Mouse (Mus musculus): ENCODE data around the gene Gm6370. TPM values are rescaled to one million over a fixed set of nuclear protein-coding genes. Genes with fewer than 3 reads are reported as not detected.
"Not testable (repeated sequence)": the region's sequence is repeated elsewhere in the genome, so short reads cannot be mapped to it uniquely, and the experiment has no call there.

Gm6370 gene
- polyA plus RNA-seq (2021) = not detected

DNA sequence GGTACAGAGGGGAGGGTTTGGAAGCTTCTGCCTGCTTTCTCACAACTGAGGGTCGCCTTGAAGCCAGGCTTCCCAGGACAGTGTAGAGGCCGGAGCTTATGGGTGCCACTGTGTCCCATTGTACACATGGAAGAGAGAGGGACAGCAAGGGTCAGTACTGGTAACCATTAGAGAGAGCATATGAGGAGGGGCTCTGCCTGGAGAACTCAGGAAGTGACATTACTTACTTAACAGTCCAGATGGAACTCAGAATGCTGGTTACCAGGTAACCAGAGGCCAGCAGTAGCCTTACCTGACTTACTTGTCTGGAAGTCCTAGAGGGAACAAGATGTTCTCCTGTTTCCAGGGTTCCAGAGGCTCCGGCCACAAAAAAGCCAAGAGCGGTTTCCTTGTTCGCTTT is at the start of gene Gm6370:
Gm6370 (plus strand) TSS at position 301 of the 400 bp plus-strand sequence.
- in situ Hi-C loops (cut with MboI; ENCODE audit: low pct_unique_long_range_greater_than_20kb); H3K27me3 ChIP-seq; DNase-seq (ENCODE audit: low read depth, low spot score); ATAC-seq; CTCF ChIA-PET; POLR2A ChIA-PET: not testable (repeated sequence)

- in situ Hi-C loops (cut with MboI; ENCODE audit: low pct_unique_long_range_greater_than_20kb) = no loop called here
- ATAC-seq = no peak
- DNase-seq (ENCODE audit: low read depth, low spot score) = no peak
- POLR2A ChIA-PET = no interaction called here
- CTCF ChIA-PET = no interaction called here
- TF ChIP-seq CTCF (IDR thresholded peaks at IDR 0.05) = no peak
- H3K27me3 ChIP-seq = no peaks in the 10 kb centered on the region
Measured at GRCm38 (mm10) chr5:146442767-146443166, 48.4 kb upstream of the Gm6370 start.

DNA sequence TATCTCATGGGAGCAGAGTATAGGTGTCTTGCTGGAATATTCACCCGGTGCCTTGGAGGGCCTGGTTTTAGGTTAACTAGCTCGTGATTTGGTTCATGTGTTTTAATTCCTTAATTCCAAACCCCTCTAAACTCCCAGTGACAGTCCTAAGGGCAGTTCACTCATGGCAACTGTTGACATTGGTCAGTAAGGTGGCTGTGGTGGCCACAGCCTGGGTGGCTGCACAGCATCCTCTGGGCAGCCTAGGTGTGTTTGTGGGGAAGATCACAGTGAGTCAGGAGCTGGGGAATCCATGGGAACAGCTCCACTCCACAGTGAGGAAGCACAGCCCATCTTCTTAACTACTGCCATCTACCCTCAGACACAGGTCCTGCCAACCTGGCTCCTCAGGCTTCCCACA is 44.5 kb upstream of the Gm6370 start:
- TF ChIP-seq CTCF (IDR thresholded peaks at IDR 0.05) = no peak
- in situ Hi-C loops (cut with MboI; ENCODE audit: low pct_unique_long_range_greater_than_20kb) = no loop called here
- ATAC-seq (no peak), DNase-seq (ENCODE audit: low read depth, low spot score) (no peak)
- no peaks in the 10 kb centered on the region for H3K27me3 ChIP-seq
- CTCF ChIA-PET = interaction anchor here (0.9 to 1.6 kb wide), 4 partner anchors 9 to 98 kb away, joined by 3 to 5 read pairs (median 4); no protein-coding TSS in a partner anchor
- POLR2A ChIA-PET = interaction anchor here (0.5 kb wide), 1 partner anchor 15 kb away, joined by 3 read pairs; no protein-coding TSS in a partner anchor

GRCm38 (mm10) chr5:146451592-146452254 is 39.4 kb upstream of the Gm6370 start:
- ChIA-PET POLR2A (no interaction called here), CTCF (no interaction called here)
- in situ Hi-C loops (cut with MboI; ENCODE audit: low pct_unique_long_range_greater_than_20kb) = loop anchor here (25.0 kb wide), 1 partner anchor 264 kb away; the partner anchor contains the start of gene 1700001J03Rik
- H3K27me3 ChIP-seq = no peaks in the 10 kb centered on the region
- no peak for DNase-seq (ENCODE audit: low read depth, low spot score)
- ATAC-seq = no peak
- TF ChIP-seq CTCF (IDR thresholded peaks at IDR 0.05) = no peak

DNA sequence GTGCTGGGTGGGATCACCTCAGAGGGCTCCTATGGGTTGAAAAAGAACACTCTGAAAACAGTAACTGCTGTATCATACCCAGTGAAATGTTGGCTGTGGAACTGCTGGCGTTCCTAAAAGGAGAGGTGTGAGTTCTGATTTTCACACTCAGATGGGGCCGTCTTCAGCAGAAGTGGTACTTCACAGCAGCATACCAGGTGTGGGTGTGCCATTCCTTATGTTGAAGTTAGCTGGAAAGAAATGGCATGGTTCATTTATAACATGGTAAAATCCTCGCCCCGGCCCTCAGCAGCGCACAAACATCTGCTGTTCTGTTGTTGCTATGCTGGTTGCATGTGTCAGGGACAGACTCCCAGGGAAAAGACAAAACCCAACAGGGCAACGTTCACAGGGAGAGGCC is 37.6 kb upstream of the Gm6370 start:
- POLR2A ChIA-PET = no interaction called here
- CTCF ChIA-PET = interaction anchor here (1.6 kb wide), 1 partner anchor 27 kb away, joined by 3 read pairs; no protein-coding TSS in a partner anchor
- ATAC-seq = no peak
- in situ Hi-C loops (cut with MboI; ENCODE audit: low pct_unique_long_range_greater_than_20kb) = loop anchor here (25.0 kb wide), 1 partner anchor 266 kb away; the partner anchor contains the start of gene 1700001J03Rik
- DNase-seq (ENCODE audit: low read depth, low spot score) = no peak
- H3K27me3 ChIP-seq = no peaks in the 10 kb centered on the region
- TF ChIP-seq CTCF (IDR thresholded peaks at IDR 0.05) = no peak

DNA sequence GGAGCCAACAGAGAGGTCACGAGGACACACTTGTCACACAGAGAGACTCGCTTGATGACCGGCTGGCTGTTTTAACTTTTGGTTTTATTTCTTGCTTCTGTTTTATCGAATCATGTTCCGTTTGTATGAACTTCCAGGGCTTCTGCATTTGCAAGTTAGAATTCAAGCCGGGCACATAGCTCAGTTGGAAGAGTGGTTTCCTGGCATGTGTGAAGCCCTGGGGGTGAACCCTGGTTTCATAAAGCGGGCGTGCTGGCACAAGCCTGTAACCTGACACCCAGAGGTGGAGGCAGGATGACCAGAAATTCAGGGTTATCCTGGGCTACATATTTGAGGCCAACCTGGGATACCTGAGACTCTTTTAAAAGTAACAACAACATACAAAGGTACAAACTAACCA is 29.6 kb upstream of the Gm6370 start:
- in situ Hi-C loops (cut with MboI; ENCODE audit: low pct_unique_long_range_greater_than_20kb) = loop anchor here (25.0 kb wide), 1 partner anchor 274 kb away; the partner anchor contains the start of gene 1700001J03Rik
- TF ChIP-seq CTCF (IDR thresholded peaks at IDR 0.05) = no peak
- ChIA-PET CTCF (interaction anchor here (1.2 kb wide), 1 partner anchor 35 kb away, joined by 3 read pairs; no protein-coding TSS in a partner anchor), POLR2A (interaction anchor here (0.7 kb wide), 1 partner anchor 15 kb away, joined by 3 read pairs; no protein-coding TSS in a partner anchor)
- peak; percentile 31 for DNase-seq (ENCODE audit: low read depth, low spot score)
- no peaks in the 10 kb centered on the region for H3K27me3 ChIP-seq
- peak; percentile 78 for ATAC-seq

- ATAC-seq (no peak), DNase-seq (ENCODE audit: low read depth, low spot score) (no peak)
- H3K27me3 ChIP-seq = no peaks in the 10 kb centered on the region
- CTCF ChIA-PET = no interaction called here
- in situ Hi-C loops (cut with MboI; ENCODE audit: low pct_unique_long_range_greater_than_20kb) = loop anchor here (25.0 kb wide), 1 partner anchor 279 kb away; the partner anchor contains the start of gene 1700001J03Rik
- POLR2A ChIA-PET = interaction anchor here (0.6 kb wide), 1 partner anchor 501 kb away, joined by 4 read pairs; no protein-coding TSS in a partner anchor
- TF ChIP-seq CTCF (IDR thresholded peaks at IDR 0.05) = no peak
Measured at GRCm38 (mm10) chr5:146466663-146467062, 24.5 kb upstream of the Gm6370 start.

DNA sequence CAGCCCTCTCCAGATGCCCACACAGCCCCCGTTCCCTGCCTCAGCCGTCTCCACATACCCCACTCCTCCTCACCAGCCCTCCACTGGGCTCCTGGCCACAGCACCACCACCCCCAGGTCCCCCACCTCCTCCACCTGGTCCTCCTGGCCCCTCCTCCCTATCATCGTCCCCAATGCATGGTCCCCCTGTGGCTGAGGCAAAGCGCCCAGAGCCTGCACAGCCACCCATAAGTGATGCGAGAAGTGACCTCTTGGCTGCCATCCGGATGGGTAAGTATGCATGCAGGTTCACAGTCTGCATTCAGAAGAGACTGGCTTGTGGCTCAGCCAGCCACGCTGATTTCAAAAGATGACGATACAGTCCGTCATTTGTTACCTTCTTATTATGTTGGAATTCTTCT is 22.9 kb upstream of the Gm6370 start:
- ChIA-PET CTCF (no interaction called here), POLR2A (no interaction called here)
- in situ Hi-C loops (cut with MboI; ENCODE audit: low pct_unique_long_range_greater_than_20kb) = loop anchor here (25.0 kb wide), 1 partner anchor 281 kb away; the partner anchor contains the start of gene 1700001J03Rik
- TF ChIP-seq CTCF (IDR thresholded peaks at IDR 0.05) = no peak
- no peak for DNase-seq (ENCODE audit: low read depth, low spot score)
- ATAC-seq = no peak
- H3K27me3 ChIP-seq = no peaks in the 10 kb centered on the region

- DNase-seq (ENCODE audit: low read depth, low spot score) (no peak), ATAC-seq (no peak)
- POLR2A ChIA-PET = no interaction called here
- no peaks in the 10 kb centered on the region for H3K27me3 ChIP-seq
- in situ Hi-C loops (cut with MboI; ENCODE audit: low pct_unique_long_range_greater_than_20kb) = loop anchor here (25.0 kb wide), 1 partner anchor 284 kb away; the partner anchor contains the start of gene 1700001J03Rik
- CTCF ChIA-PET = no interaction called here
- no peak for TF ChIP-seq CTCF (IDR thresholded peaks at IDR 0.05)
Measured at GRCm38 (mm10) chr5:146470821-146471220, 20.3 kb upstream of the Gm6370 start.

DNA sequence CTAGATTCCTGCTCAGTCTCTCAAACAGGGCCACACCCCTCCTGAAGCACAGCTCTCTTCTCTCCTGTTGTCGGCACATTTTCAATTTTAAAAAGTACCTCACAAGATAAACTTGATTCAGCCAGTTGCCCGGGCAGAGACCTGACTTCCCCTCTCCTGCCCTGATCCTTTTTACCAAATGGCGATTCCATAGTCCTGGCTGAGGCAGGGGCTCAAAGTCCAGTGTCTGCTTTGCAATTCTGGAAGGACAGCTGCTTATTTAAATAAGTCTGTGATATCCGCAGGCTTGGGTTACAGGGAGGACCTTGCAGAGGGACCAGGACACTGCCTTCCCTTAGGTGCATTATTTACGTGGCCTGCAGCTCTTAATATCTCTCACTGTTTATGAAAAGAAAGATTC is 19.9 kb upstream of the Gm6370 start:
- DNase-seq (ENCODE audit: low read depth, low spot score) (no peak), ATAC-seq (no peak)
- ChIA-PET CTCF (no interaction called here), POLR2A (interaction anchor here (0.6 kb wide), 1 partner anchor 1629 kb away, joined by 7 read pairs; no protein-coding TSS in a partner anchor)
- no peaks in the 10 kb centered on the region for H3K27me3 ChIP-seq
- in situ Hi-C loops (cut with MboI; ENCODE audit: low pct_unique_long_range_greater_than_20kb) = loop anchor here (25.0 kb wide), 1 partner anchor 284 kb away; the partner anchor contains the start of gene 1700001J03Rik
- TF ChIP-seq CTCF (IDR thresholded peaks at IDR 0.05) = no peak

GRCm38 (mm10) chr5:146471821-146472220 is 19.3 kb upstream of the Gm6370 start:
- CTCF ChIA-PET = interaction anchor here (0.7 kb wide), 1 partner anchor 49 kb away, joined by 3 read pairs; no protein-coding TSS in a partner anchor
- DNase-seq (ENCODE audit: low read depth, low spot score) = no peak

More at GRCm38 (mm10) chr5:146471821-146472220, 19.3 kb upstream of the Gm6370 start:
- ATAC-seq = peak; percentile 44
- no peaks in the 10 kb centered on the region for H3K27me3 ChIP-seq
- POLR2A ChIA-PET = interaction anchor here (0.6 kb wide), 1 partner anchor 1629 kb away, joined by 7 read pairs; no protein-coding TSS in a partner anchor
- in situ Hi-C loops (cut with MboI; ENCODE audit: low pct_unique_long_range_greater_than_20kb) = loop anchor here (25.0 kb wide), 1 partner anchor 285 kb away; the partner anchor contains the start of gene 1700001J03Rik
- TF ChIP-seq CTCF (IDR thresholded peaks at IDR 0.05) = no peak

All from Patski (cell line).